Mouse (Mus musculus) stomach, embryonic 14.5 days (tissue): Measurements from ENCODE around the gene Gpr85. TPM values are rescaled to one million over a fixed set of nuclear protein-coding genes. Genes with fewer than 3 reads are reported as not detected.
A peak's percentile ranks its signal among the peaks of the same experiment; 100 is the strongest.
"Not testable (repeated sequence)": the region's sequence is repeated elsewhere in the genome, so short reads cannot be mapped to it uniquely, and the experiment has no call there.

ENCODE experiments used
- ATAC-seq: fragments of 200-750 bp; cut with Nextera tagmentation; 2 replicates; pipeline ENCODE4 v1.8.0; 2017; ENCODE audit warnings: low read depth, moderate TSS enrichment; ENCODE audit not compliant: insufficient number of reproducible peaks, insufficient read depth, low FRiP score
- H3K27ac ChIP-seq: fragments of 300-500 bp; sonication (generic); 2 replicates; pipeline ENCODE4 v1.5.1; 2014; ENCODE audit warnings: mild to moderate bottlenecking, low read length, moderate library complexity, mixed read lengths
- H3K27me3 ChIP-seq: fragments of 300-500 bp; sonication (generic); 2 replicates; pipeline ENCODE4 v1.6.1; 2014; ENCODE audit warnings: low read length, control low read depth, mixed read lengths; ENCODE audit not compliant: control insufficient read depth, insufficient read depth
- H3K36me3 ChIP-seq: fragments of 300-500 bp; sonication (generic); 2 replicates; pipeline ENCODE4 v1.6.1; 2014; ENCODE audit warnings: mild to moderate bottlenecking, control low read depth, low read length, moderate library complexity, mixed read lengths; ENCODE audit not compliant: control insufficient read depth, insufficient read depth
- H3K4me1 ChIP-seq: fragments of 300-500 bp; sonication (generic); 2 replicates; pipeline ENCODE4 v1.6.1; 2014; ENCODE audit warnings: low read length, control low read depth, mixed read lengths; ENCODE audit not compliant: control insufficient read depth, insufficient read depth
- H3K4me2 ChIP-seq: fragments of 300-500 bp; sonication (generic); replicated peaks from 2 replicates; pipeline ENCODE4 v1.6.1; 2014; ENCODE audit warnings: low read depth, low read length, control low read depth
- H3K4me3 ChIP-seq: fragments of 300-500 bp; sonication (generic); 2 replicates; pipeline ENCODE4 v1.5.1; 2014; ENCODE audit warnings: low read depth, low read length, control low read depth
- H3K9ac ChIP-seq: fragments of 300-500 bp; sonication (generic); replicated peaks from 2 replicates; pipeline ENCODE4 v1.6.1; 2014; ENCODE audit warnings: low read depth, mild to moderate bottlenecking, control low read depth, low read length, moderate library complexity, mixed read lengths
- H3K9me3 ChIP-seq: fragments of 300-500 bp; sonication (generic); 2 replicates; pipeline ENCODE4 v1.6.1; 2016; ENCODE audit warnings: low read depth, low read length, control low read depth; ENCODE audit not compliant: control insufficient read depth
- WGBS: fragments of 180-500 bp; shearing (Covaris S2); extraction: QIAGEN DNeasy Blood & Tissue Kit; methylation state at CpG from one replicate; pipeline ENCODE4 v1.1.7; 2014; 5-methylcytosine and 5-hydroxymethylcytosine counted together
- polyA plus RNA-seq: library from polyadenylated mRNA; unstranded; fragments of >200 nt; fragmentation: Nextera tagmentation; extraction: Ambion mirVana; gene quantifications from 2 replicates; pipeline ENCODE4 v1.2.1, GENCODE M21; 2014

Gene Gpr85
- polyA plus RNA-seq, 1 experiment from 2014 or later: 6.0 TPM

GRCm38 (mm10) chr6:13860596-13860995, 20.9 kb upstream of the Gpr85 start:
- Histone ChIP-seq H3K27ac (no peak overlapping the region), H3K4me1 (no peaks in the 10 kb centered on the region), H3K9me3 (no peaks in the 10 kb centered on the region), H3K4me3 (no peak overlapping the region), H3K27me3 (no peaks in the 10 kb centered on the region), H3K4me2 (no peak overlapping the region), H3K36me3 (no peaks in the 10 kb centered on the region), H3K9ac (no peak overlapping the region)
- no peak for ATAC-seq
- 82% methylated on average over 1 of the region's 1 CpGs for WGBS

- WGBS: 84% methylated on average over 6 of the region's 6 CpGs
- H3K36me3 ChIP-seq: no peaks in the 10 kb centered on the region
- H3K9me3 ChIP-seq: no peaks in the 10 kb centered on the region
- H3K27me3 ChIP-seq: no peaks in the 10 kb centered on the region
- H3K27ac ChIP-seq: no peak overlapping the region
- ATAC-seq: no peak
- no peaks in the 10 kb centered on the region for H3K4me1 ChIP-seq
- H3K4me2 ChIP-seq: no peak overlapping the region
- H3K9ac ChIP-seq: no peak overlapping the region
- no peak overlapping the region for H3K4me3 ChIP-seq
Observed at GRCm38 (mm10) chr6:13859877-13860585, 20.3 kb upstream of the Gpr85 start.

- H3K4me2 ChIP-seq: no peak overlapping the region
- no peak overlapping the region for H3K4me3 ChIP-seq
- H3K4me1 ChIP-seq: no peaks in the 10 kb centered on the region
- H3K9me3 ChIP-seq: no peaks in the 10 kb centered on the region
- no peak overlapping the region for H3K27ac ChIP-seq
- ATAC-seq: no peak
- H3K36me3 ChIP-seq: no peaks in the 10 kb centered on the region
- H3K27me3 ChIP-seq: no peaks in the 10 kb centered on the region
- no peak overlapping the region for H3K9ac ChIP-seq
- WGBS: 30% methylated on average over 11 of the region's 11 CpGs
Observed at GRCm38 (mm10) chr6:13854230-13854629, 14.5 kb upstream of the Gpr85 start.

- H3K4me1 ChIP-seq: no peaks in the 10 kb centered on the region
- ATAC-seq: no peak
- no peak overlapping the region for H3K4me3 ChIP-seq
- H3K27me3 ChIP-seq: no peaks in the 10 kb centered on the region
- H3K9ac ChIP-seq: no peak overlapping the region
- no peak overlapping the region for H3K27ac ChIP-seq
- WGBS: 81% methylated on average over 4 of the region's 4 CpGs
- no peak overlapping the region for H3K4me2 ChIP-seq
- no peaks in the 10 kb centered on the region for H3K36me3 ChIP-seq
- no peaks in the 10 kb centered on the region for H3K9me3 ChIP-seq
Observed at GRCm38 (mm10) chr6:13853244-13853643, 13.5 kb upstream of the Gpr85 start.

GRCm38 (mm10) chr6:13846031-13846430, 6.3 kb upstream of the Gpr85 start:
- not testable (repeated sequence) for H3K4me3 ChIP-seq, H3K9ac ChIP-seq, H3K4me1 ChIP-seq, ATAC-seq, H3K9me3 ChIP-seq, H3K27ac ChIP-seq, H3K36me3 ChIP-seq, H3K27me3 ChIP-seq, H3K4me2 ChIP-seq
- 97% methylated on average over 1 of the region's 1 CpGs for WGBS

GRCm38 (mm10) chr6:13838677-13839344, 931 bp downstream of the Gpr85 start:
- WGBS: under 1% methylated on average over 41 of the region's 41 CpGs
- peak; percentile 82 for ATAC-seq

GRCm38 (mm10) chr6:13837916-13838676, 1.6 kb downstream of the Gpr85 start:
- Histone ChIP-seq H3K9ac (peak overlapping the region; percentile 57), H3K27ac (peak overlapping the region; percentile 89; the same call in 1 of the 2 replicates), H3K27me3 (no peaks in the 10 kb centered on the region), H3K4me1 (no peaks in the 10 kb centered on the region), H3K36me3 (no peaks in the 10 kb centered on the region), H3K4me2 (peak overlapping the region; percentile 84), H3K4me3 (peak overlapping the region; percentile 60), H3K9me3 (no peaks in the 10 kb centered on the region)
- WGBS: 2% methylated on average over 19 of the region's 19 CpGs
- no peak for ATAC-seq

More at GRCm38 (mm10) chr6:13838677-13839344, 931 bp downstream of the Gpr85 start:
- H3K4me3 ChIP-seq: peak overlapping the region; percentile 60
- no peaks in the 10 kb centered on the region for H3K27me3 ChIP-seq
- no peaks in the 10 kb centered on the region for H3K36me3 ChIP-seq
- H3K4me2 ChIP-seq: peak overlapping the region; percentile 84
- H3K27ac ChIP-seq: peak overlapping the region; percentile 89
- H3K4me1 ChIP-seq: no peaks in the 10 kb centered on the region
- peak overlapping the region; percentile 57 for H3K9ac ChIP-seq
- no peaks in the 10 kb centered on the region for H3K9me3 ChIP-seq

- Histone ChIP-seq H3K36me3 (no peaks in the 10 kb centered on the region), H3K9me3 (no peaks in the 10 kb centered on the region), H3K4me2 (peak overlapping the region; percentile 84; the same call in 1 of the 2 replicates), H3K4me3 (no peak overlapping the region), H3K27me3 (no peaks in the 10 kb centered on the region), H3K27ac (no peak overlapping the region), H3K4me1 (no peaks in the 10 kb centered on the region), H3K9ac (no peak overlapping the region)
- no peak for ATAC-seq
- 80% methylated on average over 3 of the region's 3 CpGs for WGBS
Observed at GRCm38 (mm10) chr6:13836967-13837570, 2.7 kb downstream of the Gpr85 start.
